Mouse (Mus musculus) gastrocnemius, postnatal 14 days (tissue): ENCODE data around the gene Tbc1d10a. TPM values are rescaled to one million over a fixed set of nuclear protein-coding genes. Genes with fewer than 3 reads are reported as not detected.

Experiments used
- DNase-seq: peaks from one replicate; pipeline ENCODE4 v3.0.0; 2021; ENCODE audit warnings: mixed read lengths
- intact Hi-C: fragments of 180-260 bp; cut with DNase I; formaldehyde crosslinking; loops from one replicate; pipeline ENCODE4 v1.15.1; 2025; ENCODE audit warnings: low total_unique reads
- total RNA-seq, 2 experiments: library from RNA; stranded (reverse); gene quantifications; 2 replicates each; pipeline ENCODE4 v1.2.3; 2021

Tbc1d10a gene
- total RNA-seq, 2 experiments from 2014 or later: 5.3 to 5.4 TPM

- no peak for DNase-seq
- intact Hi-C loops: no loop called here
Measured at GRCm38 (mm10) chr11:4229841-4230240, 43.3 kb downstream of the Tbc1d10a start.

- no peak for DNase-seq
- intact Hi-C loops: no loop called here
Measured at GRCm38 (mm10) chr11:4231435-4231834, 44.8 kb downstream of the Tbc1d10a start.

GRCm38 (mm10) chr11:4232644-4233043 lies 46.1 kb downstream of the Tbc1d10a start:
- no peak for DNase-seq
- intact Hi-C loops: no loop called here

GRCm38 (mm10) chr11:4235052-4235655 lies 48.6 kb downstream of the Tbc1d10a start:
- intact Hi-C loops: no loop called here
- no peak for DNase-seq

- intact Hi-C loops: no loop called here
- no peak for DNase-seq
Measured at GRCm38 (mm10) chr11:4235665-4236545, 49.3 kb downstream of the Tbc1d10a start, which contains the start of gene Osm. TSS of gene Osm (plus strand) at chr11:4236420.

DNA sequence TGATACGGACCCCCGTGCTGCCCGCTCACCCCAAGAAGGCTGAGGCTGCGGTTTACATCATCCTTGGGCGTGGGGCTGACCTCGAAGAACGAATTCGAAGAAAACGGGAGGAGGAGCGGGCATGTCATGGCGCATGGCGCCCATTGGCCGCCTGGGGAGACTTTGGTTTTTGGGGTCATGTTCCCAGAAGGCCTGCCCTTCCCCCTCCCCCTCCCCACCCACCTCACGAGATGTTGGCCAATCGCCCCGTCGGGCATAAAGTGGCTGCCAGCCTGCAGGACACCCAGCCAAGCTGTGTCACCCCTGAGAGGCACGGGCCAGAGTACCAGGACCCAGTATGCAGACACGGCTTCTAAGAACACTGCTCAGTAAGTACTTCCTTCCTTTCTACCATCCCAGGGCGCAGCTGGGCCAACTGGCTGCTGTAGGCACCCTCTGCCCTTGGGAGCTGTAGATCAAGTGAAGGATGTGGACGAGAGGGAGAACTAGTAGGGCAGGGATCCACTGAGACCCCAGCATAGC lies 50.0 kb downstream of the Tbc1d10a start:
- intact Hi-C loops: no loop called here
- no peak for DNase-seq

GRCm38 (mm10) chr11:4237389-4237912 lies 50.9 kb downstream of the Tbc1d10a start:
- DNase-seq: no peak

GRCm38 (mm10) chr11:4238167-4238566 lies 51.6 kb downstream of the Tbc1d10a start:
- no peak for DNase-seq

More at GRCm38 (mm10) chr11:4237389-4237912, 50.9 kb downstream of the Tbc1d10a start:
- intact Hi-C loops: no loop called here

DNA sequence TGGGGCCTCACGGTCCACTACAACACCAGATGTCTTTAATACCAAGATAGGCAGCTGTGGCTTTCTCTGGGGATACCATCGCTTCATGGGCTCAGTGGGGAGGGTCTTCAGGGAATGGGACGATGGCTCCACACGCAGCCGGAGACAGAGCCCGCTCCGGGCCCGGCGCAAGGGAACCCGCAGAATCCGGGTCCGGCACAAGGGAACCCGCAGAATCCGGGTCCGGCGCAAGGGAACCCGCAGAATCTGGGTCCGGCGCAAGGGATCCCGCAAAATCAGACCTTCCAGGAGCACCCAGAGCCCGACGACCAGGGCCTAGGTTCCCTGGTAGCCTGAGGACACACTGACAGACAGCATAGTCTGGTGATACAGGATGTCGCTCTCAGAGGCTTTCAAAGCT lies 53.1 kb downstream of the Tbc1d10a start:
- no peak for DNase-seq
- intact Hi-C loops: no loop called here

More at GRCm38 (mm10) chr11:4238167-4238566, 51.6 kb downstream of the Tbc1d10a start:
- intact Hi-C loops: no loop called here

- no peak for DNase-seq
- intact Hi-C loops: no loop called here
Measured at GRCm38 (mm10) chr11:4240151-4240550, 53.6 kb downstream of the Tbc1d10a start.

- intact Hi-C loops: no loop called here
Measured at GRCm38 (mm10) chr11:4241180-4241579, 54.6 kb downstream of the Tbc1d10a start.

GRCm38 (mm10) chr11:4246126-4246525 lies 59.5 kb downstream of the Tbc1d10a start:
- no peak for DNase-seq
- intact Hi-C loops: no loop called here

More at GRCm38 (mm10) chr11:4241180-4241579, 54.6 kb downstream of the Tbc1d10a start:
- DNase-seq: no peak

DNA sequence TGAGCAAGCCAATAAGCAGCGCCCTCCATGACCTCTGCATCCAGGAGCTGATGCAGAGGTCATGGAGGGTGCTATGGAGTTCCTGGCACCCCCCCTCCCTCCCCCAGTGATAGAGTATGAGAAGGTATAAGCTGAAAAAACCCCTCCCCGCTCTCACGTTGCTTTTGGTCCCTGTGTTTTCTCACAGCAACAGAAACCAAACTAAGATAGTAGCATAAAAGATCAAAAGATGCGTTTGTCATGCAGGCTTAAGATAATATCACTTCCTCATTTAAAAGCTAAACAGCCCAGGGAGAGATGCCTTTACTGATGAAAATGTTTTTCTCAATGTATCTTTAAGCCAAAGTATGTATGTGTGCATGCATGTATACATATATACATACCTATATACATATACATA lies 60.0 kb downstream of the Tbc1d10a start:
- DNase-seq: no peak
- intact Hi-C loops: no loop called here

DNA sequence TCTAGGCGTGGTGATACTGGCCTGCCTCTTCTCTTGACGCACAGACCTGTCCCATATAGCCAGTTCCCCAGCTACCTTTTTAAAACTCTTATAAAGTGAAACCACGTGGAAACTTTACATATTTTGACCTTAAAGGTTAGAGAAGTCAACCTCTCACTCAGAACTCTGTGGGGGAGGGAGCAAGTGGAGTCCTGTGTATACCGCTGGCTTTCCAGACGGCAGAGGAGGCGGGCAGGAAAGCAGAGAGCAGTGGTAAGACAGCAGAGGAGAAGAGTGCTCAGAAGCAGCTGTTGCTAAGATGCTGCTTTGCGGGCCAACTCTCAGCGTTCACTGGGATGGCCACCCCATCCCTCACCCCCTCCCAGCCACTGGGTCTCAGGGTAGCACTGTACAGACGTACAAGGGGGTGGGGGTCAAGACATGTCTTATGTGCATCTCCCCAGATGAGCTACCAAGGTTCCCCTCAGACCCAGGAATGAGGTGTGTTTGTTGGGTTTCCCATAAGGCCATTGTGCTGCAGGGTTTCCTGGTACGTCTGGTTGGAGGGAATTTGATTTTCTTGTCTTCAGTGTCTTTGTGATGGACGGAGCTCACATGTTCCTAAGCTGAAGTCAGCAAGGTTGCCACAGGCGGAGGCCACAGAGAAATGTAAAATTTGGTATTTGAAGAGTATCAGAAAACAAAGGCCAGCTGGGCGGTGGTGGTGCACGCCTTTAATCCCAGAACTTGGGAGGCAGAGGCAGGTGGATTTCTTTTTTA lies 60.8 kb downstream of the Tbc1d10a start:
- intact Hi-C loops: no loop called here
- no peak for DNase-seq

DNA sequence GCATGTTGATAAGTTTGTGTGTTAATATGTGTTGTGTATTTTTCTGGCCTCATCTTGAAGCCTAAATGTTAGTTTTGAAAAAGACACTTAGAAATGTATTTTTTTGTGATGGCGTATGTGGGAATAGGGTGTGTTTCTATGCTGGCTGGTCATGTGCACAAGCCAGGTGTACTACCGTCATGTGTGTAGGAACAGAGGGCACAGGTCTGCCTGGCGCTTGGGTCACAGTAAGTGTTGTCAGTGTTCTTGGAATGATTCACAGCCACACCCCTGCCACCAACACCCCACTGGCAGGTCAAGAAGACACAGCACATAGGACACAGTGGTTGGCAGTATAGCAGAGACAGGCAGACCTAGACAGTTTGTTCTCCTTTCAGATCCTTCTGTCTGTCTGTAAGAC lies 62.6 kb downstream of the Tbc1d10a start:
- no peak for DNase-seq
- intact Hi-C loops: no loop called here

GRCm38 (mm10) chr11:4250290-4250689 lies 63.7 kb downstream of the Tbc1d10a start:
- no peak for DNase-seq
- intact Hi-C loops: no loop called here

DNA sequence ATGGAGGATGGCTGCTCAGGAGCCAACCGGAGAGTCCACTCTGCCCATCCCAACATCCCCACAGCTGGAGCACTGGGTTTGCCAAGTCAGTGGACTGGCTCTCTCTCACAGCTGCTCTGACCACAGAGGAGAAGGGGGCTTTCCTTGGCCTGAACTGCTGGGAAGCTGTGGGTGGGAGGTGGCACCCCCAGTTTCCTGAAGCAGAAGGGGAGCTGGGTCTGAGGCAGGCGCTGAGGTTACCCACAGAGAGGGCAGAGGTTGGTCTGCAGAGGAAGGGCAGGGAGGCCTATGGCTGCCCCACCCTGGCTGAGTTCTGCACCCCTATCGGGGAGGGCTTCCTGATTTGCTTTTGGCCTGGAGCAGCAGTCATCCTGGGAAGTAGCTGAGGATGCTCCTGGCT lies 64.8 kb downstream of the Tbc1d10a start:
- DNase-seq: no peak
- intact Hi-C loops: no loop called here

DNA sequence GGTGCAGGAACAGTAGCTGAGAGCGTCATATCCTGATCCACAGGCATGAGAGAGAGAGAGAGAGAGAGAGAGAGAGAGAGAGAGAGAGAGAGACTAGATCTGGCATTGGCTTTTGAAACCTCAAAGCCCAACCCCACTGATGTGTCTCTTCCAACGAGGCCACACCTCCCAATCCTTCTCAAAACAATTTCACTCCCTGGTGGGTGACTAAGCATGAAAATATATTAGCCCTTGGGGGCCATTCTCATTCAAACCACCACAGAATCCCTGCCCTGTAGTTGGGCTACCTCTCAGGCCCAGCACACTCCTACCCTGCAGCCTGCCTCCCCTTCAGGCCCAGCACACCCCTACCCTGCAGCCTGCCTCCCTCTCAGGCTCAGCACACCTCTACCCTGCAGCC lies 66.3 kb downstream of the Tbc1d10a start:
- no peak for DNase-seq
- intact Hi-C loops: no loop called here

- no peak for DNase-seq
- intact Hi-C loops: no loop called here
Measured at GRCm38 (mm10) chr11:4256846-4257607, 70.4 kb downstream of the Tbc1d10a start, which contains the start of gene Lif. TSS of gene Lif (plus strand) at chr11:4257557.
